Mouse (Mus musculus) MEL (cell line): ENCODE results near the gene Slc4a4. TPM values are rescaled to one million over a fixed set of nuclear protein-coding genes. Genes with fewer than 3 reads are reported as not detected.

Experiments
- DNase-seq: peaks from one replicate; pipeline ENCODE4 v3.0.0; 2011; ENCODE audit warnings: low read depth, low spot score
- H3K27ac ChIP-seq: 2 replicates; pipeline ENCODE4 v1.5.1; 2012; ENCODE audit warnings: low read depth, mild to moderate bottlenecking, control low read depth, low read length, moderate library complexity; ENCODE audit not compliant: control insufficient read depth
- H3K27me3 ChIP-seq, 2 experiments: fragments of 150-350 bp in 1 of 2; sonication (generic) in 1 of 2; 2 replicates each; pipeline ENCODE4 v1.6.1; 2012; ENCODE audit warnings: low read length in 2 of 2, mild to moderate bottlenecking in 2 of 2, improper control_type of control experiment in 1 of 2, moderate library complexity in 1 of 2; ENCODE audit not compliant: insufficient read depth in 2 of 2, control insufficient read depth in 1 of 2
- H3K36me3 ChIP-seq, 2 experiments: 2 replicates each; pipeline ENCODE4 v1.6.1; 2012 to 2014; ENCODE audit warnings: low read length in 2 of 2, improper control_type of control experiment in 1 of 2, inconsistent platforms in 1 of 2, mild to moderate bottlenecking in 1 of 2; ENCODE audit not compliant: insufficient read depth in 2 of 2, control insufficient read depth in 1 of 2
- H3K4me1 ChIP-seq, 2 experiments: fragments of 150-350 bp in 1 of 2; sonication (generic) in 1 of 2; 2 replicates each; pipeline ENCODE4 v1.6.1; 2012; ENCODE audit warnings: low read length in 2 of 2, improper control_type of control experiment in 1 of 2, mild to moderate bottlenecking in 1 of 2; ENCODE audit not compliant: insufficient read depth in 2 of 2, control insufficient read depth in 1 of 2
- H3K4me3 ChIP-seq, 2 experiments: fragments of 150-350 bp in 1 of 2; sonication (generic) in 1 of 2; 2 replicates each; pipeline ENCODE4 v1.5.1; 2012; ENCODE audit warnings: low read depth in 2 of 2, low read length in 2 of 2, mild to moderate bottlenecking in 2 of 2, moderate library complexity in 2 of 2, control low read depth in 1 of 2, improper control_type of control experiment in 1 of 2; ENCODE audit not compliant: control insufficient read depth in 1 of 2, insufficient read depth in 1 of 2
- H3K79me2 ChIP-seq: 2 replicates; pipeline ENCODE4 v1.6.1; 2012; ENCODE audit warnings: mild to moderate bottlenecking, low read length, moderate library complexity; ENCODE audit not compliant: control insufficient read depth, poor library complexity, insufficient read depth
- H3K9ac ChIP-seq: 2 replicates; pipeline ENCODE4 v1.6.1; 2012; ENCODE audit warnings: low read depth, mild to moderate bottlenecking, control low read depth, low read length, moderate library complexity; ENCODE audit not compliant: control insufficient read depth, poor library complexity, severe bottlenecking
- H3K9me3 ChIP-seq: fragments of 150-350 bp; sonication (generic); replicated peaks from 2 replicates; pipeline ENCODE4 v1.6.1; 2012; ENCODE audit warnings: mild to moderate bottlenecking, low read length, improper control_type of control experiment, moderate library complexity; ENCODE audit not compliant: insufficient read depth
- BHLHE40 ChIP-seq: IDR thresholded peaks from 2 replicates; pipeline ENCODE4 v1.6.1; 2012; ENCODE audit warnings: low read depth, mild to moderate bottlenecking, inconsistent platforms, low read length, improper control_type of control experiment, borderline replicate concordance
- CTCF ChIP-seq, 3 experiments: IDR thresholded peaks in 2 of 3; conservative IDR thresholded peaks in 1 of 3; 2 replicates each; pipeline ENCODE4 v1.5.1; 2011 to 2012; ENCODE audit warnings: low read length in 3 of 3, low read depth in 2 of 3, mild to moderate bottlenecking in 2 of 3, improper control_type of control experiment in 1 of 3, inconsistent platforms in 1 of 3, mixed read lengths in 1 of 3, moderate library complexity in 1 of 3; ENCODE audit not compliant: control insufficient read depth in 1 of 3, insufficient read depth in 1 of 3, poor library complexity in 1 of 3, severe bottlenecking in 1 of 3
- E2F4 ChIP-seq: IDR thresholded peaks from 2 replicates; pipeline ENCODE4 v1.6.1; 2011; ENCODE audit warnings: low read depth, low read length, improper control_type of control experiment, borderline replicate concordance
- ELF1 ChIP-seq: IDR thresholded peaks from 2 replicates; pipeline ENCODE4 v1.6.1; 2014; ENCODE audit warnings: low read depth, mild to moderate bottlenecking, inconsistent platforms, low read length, improper control_type of control experiment, moderate library complexity
- EP300 ChIP-seq, 2 experiments: IDR thresholded peaks; 2 replicates each; pipeline ENCODE4 v1.6.1; 2011; ENCODE audit warnings: improper control_type of control experiment in 2 of 2, low read length in 2 of 2, low read depth in 1 of 2, mild to moderate bottlenecking in 1 of 2
- GABPA ChIP-seq: IDR thresholded peaks from 2 replicates; pipeline ENCODE4 v1.6.1; 2012; ENCODE audit warnings: low read depth, mild to moderate bottlenecking, inconsistent platforms, low read length, improper control_type of control experiment, moderate library complexity
- GATA1 ChIP-seq: IDR thresholded peaks from 2 replicates; pipeline ENCODE4 v1.6.1; 2011; ENCODE audit warnings: low read depth, low read length, improper control_type of control experiment
- JUND ChIP-seq: IDR thresholded peaks from 2 replicates; pipeline ENCODE4 v1.6.1; 2011; ENCODE audit warnings: low read depth, mild to moderate bottlenecking, improper control_type of control experiment, low read length
- KAT2A ChIP-seq: conservative IDR thresholded peaks from 2 replicates; pipeline ENCODE4 v1.6.1; 2012; ENCODE audit warnings: low read depth, low read length, improper control_type of control experiment, inconsistent platforms
- MAFK ChIP-seq: IDR thresholded peaks from 2 replicates; pipeline ENCODE4 v1.6.1; 2011; ENCODE audit warnings: low read depth, mild to moderate bottlenecking, low read length, improper control_type of control experiment, borderline replicate concordance
- MAX ChIP-seq: IDR thresholded peaks from 2 replicates; pipeline ENCODE4 v1.6.1; 2011; ENCODE audit warnings: low read length, improper control_type of control experiment
- MEF2A ChIP-seq: IDR thresholded peaks from 2 replicates; pipeline ENCODE4 v1.6.1; 2014; ENCODE audit warnings: low read depth, mild to moderate bottlenecking, inconsistent platforms, low read length, improper control_type of control experiment; ENCODE audit not compliant: poor library complexity, insufficient replicate concordance, severe bottlenecking; ENCODE audit errors: extremely low read depth
- MXI1 ChIP-seq: IDR thresholded peaks from 2 replicates; pipeline ENCODE4 v1.6.1; 2011; ENCODE audit warnings: mild to moderate bottlenecking, low read depth, low read length, improper control_type of control experiment
- MYB ChIP-seq: IDR thresholded peaks from 2 replicates; pipeline ENCODE4 v1.6.1; 2011; ENCODE audit warnings: mild to moderate bottlenecking, low read depth, low read length, improper control_type of control experiment
- NELFE ChIP-seq: IDR thresholded peaks from 2 replicates; pipeline ENCODE4 v1.6.1; 2011; ENCODE audit warnings: low read depth, low read length, improper control_type of control experiment
- NRF1 ChIP-seq: IDR thresholded peaks from 2 replicates; pipeline ENCODE4 v1.6.1; 2014; ENCODE audit warnings: low read depth, mild to moderate bottlenecking, inconsistent platforms, low read length, improper control_type of control experiment, moderate library complexity; ENCODE audit not compliant: poor library complexity, insufficient read depth, severe bottlenecking
- POLR2A ChIP-seq, 2 experiments: IDR thresholded peaks; 2 replicates each; pipeline ENCODE4 v1.6.1; 2011 to 2012; ENCODE audit warnings: low read length in 2 of 2, mild to moderate bottlenecking in 2 of 2, control low read depth in 1 of 2, improper control_type of control experiment in 1 of 2, low read depth in 1 of 2, moderate library complexity in 1 of 2; ENCODE audit not compliant: control insufficient read depth in 1 of 2, insufficient read depth in 1 of 2, poor library complexity in 1 of 2
- POLR2AphosphoS2 ChIP-seq: IDR thresholded peaks from 2 replicates; pipeline ENCODE4 v1.6.1; 2011; ENCODE audit warnings: low read length, improper control_type of control experiment
- POLR2AphosphoS5 ChIP-seq: IDR thresholded peaks from 2 replicates; pipeline ENCODE4 v1.6.1; 2012; ENCODE audit warnings: low read depth, borderline replicate concordance, mild to moderate bottlenecking, inconsistent platforms, low read length, moderate library complexity, mixed read lengths
- RAD21 ChIP-seq: IDR thresholded peaks from 2 replicates; pipeline ENCODE4 v1.6.1; 2011; ENCODE audit warnings: mild to moderate bottlenecking, low read depth, low read length, improper control_type of control experiment
- SMC3 ChIP-seq: IDR thresholded peaks from 2 replicates; pipeline ENCODE4 v1.6.1; 2011; ENCODE audit warnings: low read depth, low read length, improper control_type of control experiment
- TBP ChIP-seq: IDR thresholded peaks from 2 replicates; pipeline ENCODE4 v1.8.0; 2011; ENCODE audit warnings: low read depth, low read length, improper control_type of control experiment
- TCF12 ChIP-seq: IDR thresholded peaks from 2 replicates; pipeline ENCODE4 v1.6.1; 2014; ENCODE audit warnings: low read depth, mild to moderate bottlenecking, inconsistent platforms, low read length, improper control_type of control experiment, moderate library complexity
- UBTF ChIP-seq: IDR thresholded peaks from 2 replicates; pipeline ENCODE4 v1.6.1; 2012; ENCODE audit warnings: low read depth, mild to moderate bottlenecking, inconsistent platforms, low read length, improper control_type of control experiment, moderate library complexity, borderline replicate concordance; ENCODE audit not compliant: insufficient read depth
- USF1 ChIP-seq: IDR thresholded peaks from 2 replicates; pipeline ENCODE4 v1.6.1; 2014; ENCODE audit warnings: low read depth, mild to moderate bottlenecking, inconsistent platforms, low read length, improper control_type of control experiment, moderate library complexity
- USF2 ChIP-seq, 2 experiments: IDR thresholded peaks; 2 replicates each; pipeline ENCODE4 v1.6.1; 2011 to 2012; ENCODE audit warnings: improper control_type of control experiment in 2 of 2, low read length in 2 of 2, borderline replicate concordance in 1 of 2, inconsistent platforms in 1 of 2, low read depth in 1 of 2, mild to moderate bottlenecking in 1 of 2; ENCODE audit not compliant: insufficient read depth in 1 of 2
- ZNF384 ChIP-seq: IDR thresholded peaks from 2 replicates; pipeline ENCODE4 v1.6.1; 2012; ENCODE audit warnings: low read depth, mild to moderate bottlenecking, inconsistent platforms, low read length, improper control_type of control experiment
- polyA plus RNA-seq, 2 experiments: library from polyadenylated mRNA; stranded (reverse) in 1 of 2; unstranded in 1 of 2; fragments of >175 nt in 1 of 2; fragments of >200 nt in 1 of 2; gene quantifications; 2 replicates each; pipeline versions ENCODE4 v1.2.1 to v1.2.4; 2012; ENCODE audit warnings: low replicate concordance in 2 of 2, low read depth in 1 of 2; ENCODE audit not compliant: insufficient read length in 2 of 2, insufficient read depth in 1 of 2, missing spikeins in 1 of 2
- total RNA-seq: library from RNA; depleted of rRNA; stranded (reverse); fragments of 300-350 nt; gene quantifications from 2 replicates; pipeline ENCODE4 v1.2.3, GENCODE M21; 2012

The Slc4a4 gene
- total and polyA plus RNA-seq, 3 experiments: not detected

- Histone ChIP-seq H3K27me3 (no peaks in the 10 kb centered on the region), H3K36me3 (no peaks in the 10 kb centered on the region), H3K4me3 (no peak overlapping the region), H3K9me3 (no peaks in the 10 kb centered on the region)
- DNase-seq: no peak
- TF ChIP-seq GABPA (no peak), MAX (no peak), E2F4 (no peak)
- TF ChIP-seq, all 39 proteins: peak for 0
- Histone ChIP-seq H3K9ac (no peak overlapping the region), H3K27ac (no peak overlapping the region), H3K4me1 (no peaks in the 10 kb centered on the region), H3K79me2 (no peaks in the 10 kb centered on the region)
These were observed 201.8 kb downstream of the Slc4a4 start for GRCm38 (mm10) chr5:89088462-89088861.

- TF ChIP-seq BHLHE40: no peak
- TF ChIP-seq POLR2A (IDR thresholded peaks at IDR 0.05; ENCODE audit: control insufficient read depth in 1 of 2, insufficient read depth in 1 of 2, low read depth in 1 of 2, low read length in 2 of 2, poor library complexity in 1 of 2): no peak
- no peak for TF ChIP-seq CTCF (IDR thresholded peaks at IDR 0.05 in 2 of 3, conservative IDR thresholded peaks at IDR 0.05 in 1 of 3; ENCODE audit: control insufficient read depth in 1 of 3, insufficient read depth in 1 of 3, low read depth in 2 of 3, low read length in 3 of 3, poor library complexity in 1 of 3, severe bottlenecking in 1 of 3)
- no peak for TF ChIP-seq MXI1
- TF ChIP-seq NELFE: no peak
- TF ChIP-seq ELF1: no peak
- no peak for TF ChIP-seq USF1
- no peak for TF ChIP-seq SMC3
- TF ChIP-seq ZNF384: no peak
- no peak for TF ChIP-seq GATA1
- no peak for TF ChIP-seq POLR2AphosphoS5
- no peak for TF ChIP-seq RAD21
- TF ChIP-seq UBTF: no peak
- no peak for TF ChIP-seq EP300 (IDR thresholded peaks at IDR 0.05; ENCODE audit: low read depth in 1 of 2, low read length in 2 of 2)
- TF ChIP-seq, all 39 proteins: peak for 0
- H3K36me3 ChIP-seq: no peaks in the 10 kb centered on the region
- H3K27me3 ChIP-seq: no peaks in the 10 kb centered on the region
- H3K4me1 ChIP-seq: no peaks in the 10 kb centered on the region
- no peak overlapping the region for H3K27ac ChIP-seq
- no peak overlapping the region for H3K4me3 ChIP-seq
- DNase-seq: no peak
- H3K79me2 ChIP-seq: no peaks in the 10 kb centered on the region
- no peak overlapping the region for H3K9ac ChIP-seq
- no peaks in the 10 kb centered on the region for H3K9me3 ChIP-seq
These were observed 203.5 kb downstream of the Slc4a4 start for GRCm38 (mm10) chr5:89090131-89090530.

DNA sequence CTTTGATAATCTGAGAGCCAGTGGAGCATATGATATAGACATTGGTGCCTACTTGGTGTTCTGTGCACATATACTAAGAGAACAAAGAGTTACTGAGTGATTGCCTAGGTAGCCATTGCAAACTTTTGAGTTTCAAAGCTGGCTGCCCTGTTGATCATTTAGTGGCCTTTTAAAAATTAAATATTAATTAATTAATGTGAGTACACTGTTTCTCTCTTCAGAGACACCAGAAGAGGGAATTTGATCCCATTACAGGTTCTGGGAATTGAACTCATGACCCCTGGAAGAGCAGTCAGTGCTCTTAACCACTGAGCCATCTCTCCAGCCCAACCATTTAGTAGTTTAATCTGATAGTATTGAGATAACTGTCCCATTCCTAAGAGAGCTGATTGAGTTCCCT, 209.8 kb downstream of the Slc4a4 start:
- Histone ChIP-seq H3K4me1 (no peaks in the 10 kb centered on the region), H3K9me3 (no peaks in the 10 kb centered on the region), H3K79me2 (no peaks in the 10 kb centered on the region), H3K36me3 (no peaks in the 10 kb centered on the region), H3K9ac (no peak overlapping the region), H3K27me3 (no peaks in the 10 kb centered on the region), H3K4me3 (no peak overlapping the region), H3K27ac (no peak overlapping the region)
- no peak for DNase-seq
- TF ChIP-seq JUND (no peak), MAFK (no peak), MYB (no peak), MEF2A (no peak), TBP (no peak), NRF1 (no peak), MAX (no peak), RAD21 (no peak), USF2 (IDR thresholded peaks at IDR 0.05; ENCODE audit: borderline replicate concordance in 1 of 2, insufficient read depth in 1 of 2, low read depth in 1 of 2, low read length in 2 of 2) (no peak), KAT2A (no peak), GABPA (no peak), POLR2A (IDR thresholded peaks at IDR 0.05; ENCODE audit: control insufficient read depth in 1 of 2, insufficient read depth in 1 of 2, low read depth in 1 of 2, low read length in 2 of 2, poor library complexity in 1 of 2) (no peak), TCF12 (no peak), POLR2AphosphoS2 (no peak), USF1 (no peak)
